Mouse (Mus musculus) myocyte (in vitro differentiated cells): ENCODE measurements at regions not wholly inside any gene's neighbourhood (a gene's known extent, or its start where the extent isn't known, plus 50 kb on each side); places are given as distances from the start of the nearest gene placed in this dataset.
A peak's percentile ranks its signal among the peaks of the same experiment; 100 is the strongest.

Experiments used
- H3K27me3 ChIP-seq: one replicate; pipeline ENCODE4 v1.6.1; 2011; ENCODE audit not compliant: control insufficient read depth, insufficient read depth, insufficient read length
- H3K36me3 ChIP-seq: one replicate; pipeline ENCODE4 v1.6.1; 2011; ENCODE audit not compliant: control insufficient read depth, insufficient read depth
- H3K4me2 ChIP-seq: one replicate; pipeline ENCODE4 v1.6.1; 2011; ENCODE audit warnings: low read depth, control low read depth
- H3K4me3 ChIP-seq: one replicate; pipeline ENCODE4 v1.5.1; 2011; ENCODE audit warnings: mild to moderate bottlenecking, control low read depth, moderate library complexity
- H3K79me2 ChIP-seq: one replicate; pipeline ENCODE4 v1.6.1; 2011; ENCODE audit not compliant: control insufficient read depth, insufficient read depth
- H3ac ChIP-seq: one replicate; pipeline ENCODE4 v1.6.1; 2011; ENCODE audit not compliant: control insufficient read depth, insufficient read length
- CEBPB ChIP-seq: IDR thresholded peaks from 2 replicates; pipeline ENCODE4 v1.6.1; 2011; ENCODE audit warnings: mild to moderate bottlenecking, moderate library complexity; ENCODE audit not compliant: poor library complexity, insufficient read depth, severe bottlenecking
- E2F4 ChIP-seq: IDR thresholded peaks from one replicate; pipeline ENCODE4 v1.6.1; 2011; ENCODE audit warnings: mild to moderate bottlenecking, control low read depth, moderate library complexity; ENCODE audit not compliant: insufficient read depth
- MAX ChIP-seq: IDR thresholded peaks from one replicate; pipeline ENCODE4 v1.6.1; 2011; ENCODE audit warnings: low read depth, mild to moderate bottlenecking, control low read depth
- MYOD1 ChIP-seq, 3 experiments: IDR thresholded peaks; one replicate each; pipeline ENCODE4 v1.6.1; 2011; ENCODE audit warnings: control low read depth in 2 of 3, low read depth in 2 of 3, mild to moderate bottlenecking in 2 of 3, moderate library complexity in 1 of 3; ENCODE audit not compliant: insufficient read length in 2 of 3, control insufficient read depth in 1 of 3
- MYOG ChIP-seq, 3 experiments: IDR thresholded peaks; one replicate each; pipeline ENCODE4 v1.6.1; 2011; ENCODE audit warnings: control low read depth in 2 of 3, low read depth in 2 of 3, mild to moderate bottlenecking in 2 of 3; ENCODE audit not compliant: insufficient read length in 2 of 3, control insufficient read depth in 1 of 3, insufficient read depth in 1 of 3
- POLR2A ChIP-seq: IDR thresholded peaks from one replicate; pipeline ENCODE4 v1.6.1; 2011; ENCODE audit warnings: low read depth, mild to moderate bottlenecking, control low read depth, moderate library complexity; ENCODE audit not compliant: insufficient read length
- POLR2AphosphoS2 ChIP-seq: IDR thresholded peaks from one replicate; pipeline ENCODE4 v1.6.1; 2011; ENCODE audit warnings: low read depth, control low read depth; ENCODE audit not compliant: insufficient read length
- REST ChIP-seq: IDR thresholded peaks from one replicate; pipeline ENCODE4 v1.6.1; 2011; ENCODE audit warnings: mild to moderate bottlenecking, control low read depth, moderate library complexity; ENCODE audit not compliant: insufficient read depth, insufficient read length
- SRF ChIP-seq: IDR thresholded peaks from one replicate; pipeline ENCODE4 v1.6.1; 2011; ENCODE audit warnings: low read depth; ENCODE audit not compliant: control insufficient read depth, insufficient read length
- TCF12 ChIP-seq: IDR thresholded peaks from one replicate; pipeline ENCODE4 v1.6.1; 2011; ENCODE audit warnings: mild to moderate bottlenecking, control low read depth; ENCODE audit not compliant: poor library complexity, insufficient read depth, severe bottlenecking
- TCF3 ChIP-seq: IDR thresholded peaks from one replicate; pipeline ENCODE4 v1.6.1; 2011; ENCODE audit warnings: low read depth, control low read depth; ENCODE audit not compliant: insufficient read length
- USF1 ChIP-seq: IDR thresholded peaks from one replicate; pipeline ENCODE4 v1.6.1; 2011; ENCODE audit warnings: low read depth, mild to moderate bottlenecking, control low read depth, moderate library complexity

- TF ChIP-seq POLR2A (no peak), REST (no peak), TCF12 (no peak), E2F4 (no peak), USF1 (no peak), MYOD1 (IDR thresholded peaks at IDR 0.05; ENCODE audit: control insufficient read depth in 1 of 3, insufficient read length in 2 of 3, low read depth in 2 of 3) (no peak), MAX (no peak), CEBPB (no peak), TCF3 (no peak)
- no peak overlapping the region for H3K4me2 ChIP-seq
- no peaks in the 10 kb centered on the region for H3K36me3 ChIP-seq
- no peak overlapping the region for H3ac ChIP-seq
- no peak overlapping the region for H3K4me3 ChIP-seq
- no peaks in the 10 kb centered on the region for H3K79me2 ChIP-seq
- H3K27me3 ChIP-seq: no peaks in the 10 kb centered on the region
Observed at GRCm38 (mm10) chr17:93489988-93490732, 291.3 kb downstream of the Adcyap1 start.

DNA sequence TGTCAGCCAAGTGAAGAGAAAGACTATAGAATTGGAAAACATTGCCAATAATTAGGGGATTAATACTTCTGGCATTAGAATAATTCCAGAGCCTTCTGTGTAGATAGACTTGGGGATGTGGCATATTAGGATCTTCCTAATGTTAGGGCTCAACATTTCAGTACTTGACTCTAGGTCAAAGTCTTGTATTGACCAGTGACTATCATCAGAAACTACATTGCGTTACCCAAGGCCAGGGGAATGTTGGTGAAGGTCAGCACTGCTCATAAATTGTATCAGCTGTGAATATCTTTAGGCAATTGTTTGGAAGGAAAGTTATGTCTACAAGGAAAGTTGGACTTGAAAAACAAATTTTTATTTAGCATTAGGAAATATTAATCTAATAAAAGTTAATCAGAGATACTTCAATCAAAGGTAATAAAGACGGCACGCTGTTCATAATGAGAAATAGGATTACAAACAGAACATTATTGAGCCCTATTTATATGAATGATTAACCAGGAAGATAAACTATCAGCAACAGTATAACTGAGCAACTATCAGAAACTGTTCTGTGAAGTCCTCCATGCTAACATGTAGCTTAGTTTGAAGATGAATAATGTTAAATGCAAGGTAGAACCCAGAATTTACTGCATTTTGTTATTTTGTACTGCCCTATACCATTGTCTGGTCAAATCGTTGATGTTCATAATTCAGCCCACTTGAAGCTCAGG lies 310.2 kb downstream of the Adcyap1 start:
- Histone ChIP-seq H3K79me2 (no peaks in the 10 kb centered on the region), H3K27me3 (no peaks in the 10 kb centered on the region), H3K36me3 (no peaks in the 10 kb centered on the region), H3ac (no peak overlapping the region), H3K4me3 (no peak overlapping the region), H3K4me2 (no peak overlapping the region)
- no peak for TF ChIP-seq CEBPB
- no peak for TF ChIP-seq USF1
- no peak for TF ChIP-seq SRF
- no peak for TF ChIP-seq POLR2A
- TF ChIP-seq TCF12: no peak
- TF ChIP-seq MAX: no peak
- TF ChIP-seq MYOG (IDR thresholded peaks at IDR 0.05; ENCODE audit: control insufficient read depth in 1 of 3, insufficient read depth in 1 of 3, insufficient read length in 2 of 3, low read depth in 2 of 3): no peak
- TF ChIP-seq E2F4: no peak
- no peak for TF ChIP-seq TCF3
- TF ChIP-seq REST: no peak
- no peak for TF ChIP-seq MYOD1 (IDR thresholded peaks at IDR 0.05; ENCODE audit: control insufficient read depth in 1 of 3, insufficient read length in 2 of 3, low read depth in 2 of 3)
- TF ChIP-seq POLR2AphosphoS2: no peak

DNA sequence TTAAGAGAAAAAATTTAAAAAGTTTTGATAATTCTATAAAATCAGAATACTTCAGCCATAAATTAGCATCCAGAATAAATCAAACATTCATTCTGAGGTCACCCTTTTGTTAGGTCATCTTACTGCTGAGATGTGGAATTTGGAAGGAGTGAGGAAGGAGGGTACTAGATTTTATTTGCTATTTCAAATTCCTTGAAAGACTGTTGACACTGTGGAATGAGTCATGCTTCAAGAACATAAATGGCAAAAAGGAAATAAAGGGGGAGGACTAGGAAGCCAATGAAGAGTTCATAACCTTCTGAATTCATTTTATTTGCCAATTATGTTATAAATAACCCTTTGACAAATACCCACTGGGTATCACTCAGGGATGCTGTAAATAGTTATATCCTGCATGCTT lies 324.6 kb downstream of the Adcyap1 start:
- no peaks in the 10 kb centered on the region for H3K79me2 ChIP-seq
- no peak overlapping the region for H3ac ChIP-seq
- TF ChIP-seq USF1 (no peak), MYOD1 (IDR thresholded peaks at IDR 0.05; ENCODE audit: control insufficient read depth in 1 of 3, insufficient read length in 2 of 3, low read depth in 2 of 3) (no peak), SRF (no peak), E2F4 (no peak), REST (no peak), MAX (no peak), CEBPB (no peak), TCF3 (no peak), MYOG (IDR thresholded peaks at IDR 0.05; ENCODE audit: control insufficient read depth in 1 of 3, insufficient read depth in 1 of 3, insufficient read length in 2 of 3, low read depth in 2 of 3) (no peak), TCF12 (no peak), POLR2A (no peak), POLR2AphosphoS2 (no peak)
- no peak overlapping the region for H3K4me3 ChIP-seq
- H3K4me2 ChIP-seq: no peak overlapping the region
- H3K36me3 ChIP-seq: no peaks in the 10 kb centered on the region
- H3K27me3 ChIP-seq: no peaks in the 10 kb centered on the region

DNA sequence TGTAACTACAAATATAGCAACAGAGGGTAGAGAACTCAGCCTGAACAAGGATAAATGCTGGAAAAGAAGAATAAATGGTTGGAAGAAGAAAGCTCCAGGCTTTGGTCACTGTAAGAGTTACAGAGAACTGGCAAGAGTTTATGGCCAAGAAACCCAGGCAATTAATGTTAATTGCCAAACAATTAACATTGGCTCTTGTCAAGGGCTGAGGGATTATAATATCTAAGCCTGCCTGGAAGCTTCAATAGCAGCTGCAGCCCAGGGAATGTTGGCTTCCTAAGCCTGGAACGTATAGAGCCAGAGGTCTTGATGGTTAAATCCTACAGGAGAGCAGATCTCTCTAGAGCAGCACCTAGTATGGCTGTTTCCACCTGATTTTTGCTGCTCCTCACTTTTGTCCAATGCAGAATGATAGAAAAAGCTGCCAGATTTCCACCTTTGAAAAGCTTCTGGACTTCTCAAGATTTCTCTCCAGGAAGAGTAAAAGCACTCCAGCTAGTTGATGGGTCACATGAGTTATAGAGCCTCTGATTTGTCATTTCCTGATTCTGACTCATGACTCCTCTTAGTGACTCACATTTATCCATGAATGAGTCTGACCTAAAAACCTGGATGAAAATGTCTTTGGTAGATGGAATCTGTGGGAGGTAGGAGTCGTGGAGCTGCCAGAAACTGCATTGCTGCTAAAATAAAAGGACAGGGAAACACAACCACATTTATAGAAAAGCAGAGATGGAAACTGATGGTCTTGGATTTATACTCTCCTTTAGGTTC lies 327.2 kb downstream of the Adcyap1 start:
- H3ac ChIP-seq: no peak overlapping the region
- H3K79me2 ChIP-seq: no peaks in the 10 kb centered on the region
- no peak overlapping the region for H3K4me3 ChIP-seq
- H3K36me3 ChIP-seq: no peaks in the 10 kb centered on the region
- TF ChIP-seq REST (no peak), MAX (no peak), MYOD1 (IDR thresholded peaks at IDR 0.05; ENCODE audit: control insufficient read depth in 1 of 3, insufficient read length in 2 of 3, low read depth in 2 of 3) (no peak), USF1 (peak; percentile 7), MYOG (IDR thresholded peaks at IDR 0.05; ENCODE audit: control insufficient read depth in 1 of 3, insufficient read depth in 1 of 3, insufficient read length in 2 of 3, low read depth in 2 of 3) (no peak), E2F4 (no peak), POLR2A (no peak), CEBPB (no peak), TCF3 (no peak)
- H3K27me3 ChIP-seq: no peaks in the 10 kb centered on the region
- H3K4me2 ChIP-seq: peak overlapping the region; percentile 22
